Mouse (Mus musculus): ENCODE data around the gene Glrb. TPM values are rescaled to one million over a fixed set of nuclear protein-coding genes. Genes with fewer than 3 reads are reported as not detected.

Gene Glrb
- polyA plus RNA-seq, 1 experiment from 2014 or later = 6.9 TPM

GRCm38 (mm10) chr3:80874690-80875353 is 38.6 kb downstream of the Glrb start:
- no peaks in the 10 kb centered on the region for H3K27me3 ChIP-seq (ENCODE audit: low read depth, poor library complexity, severe bottlenecking)
- no peak overlapping the region for H3K4me3 ChIP-seq
- no peak for DNase-seq (ENCODE audit: low spot score)
- peaks cover 10% of the 10 kb centered on the region; the same call in 1 of the 2 replicates for H3K4me1 ChIP-seq
- H3K27ac ChIP-seq (replicated peaks) = no peak overlapping the region
- 75% methylated on average over 7 of the region's 7 CpGs for WGBS
- no peaks in the 10 kb centered on the region for H3K36me3 ChIP-seq
- no peaks in the 10 kb centered on the region for H3K9me3 ChIP-seq (replicated peaks)

- Histone ChIP-seq H3K27me3 (ENCODE audit: low read depth, poor library complexity, severe bottlenecking) (no peaks in the 10 kb centered on the region), H3K9me3 (replicated peaks) (no peaks in the 10 kb centered on the region), H3K4me1 (peaks cover 10% of the 10 kb centered on the region; the same call in 1 of the 2 replicates), H3K27ac (replicated peaks) (no peak overlapping the region), H3K4me3 (no peak overlapping the region), H3K36me3 (no peaks in the 10 kb centered on the region)
- no peak for DNase-seq (ENCODE audit: low spot score)
- 91% methylated on average over 5 of the region's 5 CpGs for WGBS
Measured at GRCm38 (mm10) chr3:80874081-80874480, 39.4 kb downstream of the Glrb start.

GRCm38 (mm10) chr3:80871472-80872171 is 41.8 kb downstream of the Glrb start:
- no peak for DNase-seq (ENCODE audit: low spot score)
- WGBS = 94% methylated on average over 1 of the region's 1 CpGs

DNA sequence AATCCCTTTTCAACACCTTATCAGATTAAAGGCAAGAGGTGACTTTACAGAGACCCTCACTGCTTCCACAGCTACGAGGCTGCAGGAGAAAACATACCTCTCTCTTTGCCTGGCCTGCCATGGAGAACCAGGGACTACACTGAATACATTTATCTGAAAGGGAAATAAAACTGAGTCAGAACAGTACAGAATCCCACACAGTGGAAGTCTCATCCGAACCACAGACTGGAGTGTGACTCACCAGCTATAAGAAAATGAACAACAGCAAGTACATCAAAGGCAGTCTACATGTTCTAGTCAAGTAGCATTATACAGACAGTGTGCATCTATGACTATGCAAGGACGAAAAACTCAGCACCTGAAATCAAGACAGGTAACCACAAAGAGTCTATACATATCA is 46.1 kb downstream of the Glrb start:
- Histone ChIP-seq H3K36me3 (no peaks in the 10 kb centered on the region), H3K4me1 (peaks cover 7% of the 10 kb centered on the region), H3K27ac (replicated peaks) (no peak overlapping the region), H3K4me3 (no peak overlapping the region), H3K27me3 (ENCODE audit: low read depth, poor library complexity, severe bottlenecking) (no peaks in the 10 kb centered on the region), H3K9me3 (replicated peaks) (no peaks in the 10 kb centered on the region)
- DNase-seq (ENCODE audit: low spot score) = no peak
- 88% methylated on average over 3 of the region's 3 CpGs for WGBS

More at GRCm38 (mm10) chr3:80871472-80872171, 41.8 kb downstream of the Glrb start:
- Histone ChIP-seq H3K27ac (replicated peaks) (no peak overlapping the region), H3K27me3 (ENCODE audit: low read depth, poor library complexity, severe bottlenecking) (no peaks in the 10 kb centered on the region), H3K36me3 (no peaks in the 10 kb centered on the region), H3K4me3 (no peak overlapping the region), H3K9me3 (replicated peaks) (no peaks in the 10 kb centered on the region), H3K4me1 (peaks cover 11% of the 10 kb centered on the region)

- Histone ChIP-seq H3K4me3 (no peak overlapping the region), H3K36me3 (no peaks in the 10 kb centered on the region)
- WGBS = 93% methylated on average over 3 of the region's 3 CpGs
Measured at GRCm38 (mm10) chr3:80852912-80853507, 60.5 kb downstream of the Glrb start.

GRCm38 (mm10) chr3:80850947-80851346 is 62.5 kb downstream of the Glrb start:
- no peaks in the 10 kb centered on the region for H3K4me1 ChIP-seq
- 90% methylated on average over 10 of the region's 10 CpGs for WGBS
- H3K27me3 ChIP-seq (ENCODE audit: low read depth, poor library complexity, severe bottlenecking) = no peaks in the 10 kb centered on the region
- no peak for DNase-seq (ENCODE audit: low spot score)
- no peak overlapping the region for H3K4me3 ChIP-seq
- H3K36me3 ChIP-seq = no peaks in the 10 kb centered on the region
- no peaks in the 10 kb centered on the region for H3K9me3 ChIP-seq (replicated peaks)
- H3K27ac ChIP-seq (replicated peaks) = no peak overlapping the region

More at GRCm38 (mm10) chr3:80852912-80853507, 60.5 kb downstream of the Glrb start:
- H3K27ac ChIP-seq (replicated peaks) = no peak overlapping the region
- no peaks in the 10 kb centered on the region for H3K9me3 ChIP-seq (replicated peaks)
- DNase-seq (ENCODE audit: low spot score) = no peak
- no peaks in the 10 kb centered on the region for H3K27me3 ChIP-seq (ENCODE audit: low read depth, poor library complexity, severe bottlenecking)
- H3K4me1 ChIP-seq = no peaks in the 10 kb centered on the region

DNA sequence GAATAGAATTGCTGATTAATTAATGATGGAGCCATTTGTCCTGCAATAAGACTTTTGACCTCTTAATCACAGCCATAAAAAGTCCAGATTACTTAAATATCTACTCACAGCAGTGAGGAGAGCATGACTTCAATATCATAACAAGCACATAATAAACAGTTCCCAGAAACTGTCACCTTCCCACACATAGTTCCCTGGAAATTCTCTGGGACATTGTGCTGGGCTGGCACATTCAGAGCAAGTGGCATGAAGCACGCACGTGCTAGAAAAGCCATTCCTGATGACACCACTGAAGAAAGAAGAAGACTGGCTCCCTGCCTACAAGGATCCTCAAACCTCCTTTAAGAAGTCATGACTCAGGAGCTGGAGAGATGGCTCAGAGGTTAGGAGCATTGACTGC is 67.8 kb downstream of the Glrb start:
- 83% methylated on average over 2 of the region's 2 CpGs for WGBS
- Histone ChIP-seq H3K4me3 (no peak overlapping the region), H3K4me1 (no peaks in the 10 kb centered on the region), H3K36me3 (no peaks in the 10 kb centered on the region), H3K27me3 (ENCODE audit: low read depth, poor library complexity, severe bottlenecking) (no peaks in the 10 kb centered on the region), H3K9me3 (replicated peaks) (no peaks in the 10 kb centered on the region), H3K27ac (replicated peaks) (no peak overlapping the region)
- no peak for DNase-seq (ENCODE audit: low spot score)

GRCm38 (mm10) chr3:80839845-80840244 is 73.6 kb downstream of the Glrb start:
- Histone ChIP-seq H3K4me1 (no peaks in the 10 kb centered on the region), H3K4me3 (no peak overlapping the region), H3K27me3 (ENCODE audit: low read depth, poor library complexity, severe bottlenecking) (no peaks in the 10 kb centered on the region), H3K9me3 (replicated peaks) (no peaks in the 10 kb centered on the region), H3K27ac (replicated peaks) (no peak overlapping the region), H3K36me3 (no peaks in the 10 kb centered on the region)
- 90% methylated on average over 5 of the region's 5 CpGs for WGBS
- no peak for DNase-seq (ENCODE audit: low spot score)

- Histone ChIP-seq H3K4me3 (no peak overlapping the region), H3K27ac (replicated peaks) (no peak overlapping the region), H3K4me1 (no peaks in the 10 kb centered on the region), H3K27me3 (ENCODE audit: low read depth, poor library complexity, severe bottlenecking) (no peaks in the 10 kb centered on the region), H3K36me3 (no peaks in the 10 kb centered on the region), H3K9me3 (replicated peaks) (no peaks in the 10 kb centered on the region)
- no peak for DNase-seq (ENCODE audit: low spot score)
- 69% methylated on average over 3 of the region's 3 CpGs for WGBS
Measured at GRCm38 (mm10) chr3:80837583-80837982, 75.9 kb downstream of the Glrb start.

- no peak overlapping the region for H3K27ac ChIP-seq (replicated peaks)
- no peak overlapping the region for H3K4me3 ChIP-seq
- 97% methylated on average over 1 of the region's 1 CpGs for WGBS
- H3K36me3 ChIP-seq = no peaks in the 10 kb centered on the region
- no peak for DNase-seq (ENCODE audit: low spot score)
- H3K27me3 ChIP-seq (ENCODE audit: low read depth, poor library complexity, severe bottlenecking) = no peaks in the 10 kb centered on the region
- H3K4me1 ChIP-seq = no peaks in the 10 kb centered on the region
- H3K9me3 ChIP-seq (replicated peaks) = no peaks in the 10 kb centered on the region
Measured at GRCm38 (mm10) chr3:80823975-80824374, 89.5 kb downstream of the Glrb start.

GRCm38 (mm10) chr3:80818619-80819018 is 94.8 kb downstream of the Glrb start:
- Histone ChIP-seq H3K4me3 (no peak overlapping the region), H3K36me3 (no peaks in the 10 kb centered on the region), H3K9me3 (replicated peaks) (no peaks in the 10 kb centered on the region), H3K4me1 (no peaks in the 10 kb centered on the region), H3K27me3 (ENCODE audit: low read depth, poor library complexity, severe bottlenecking) (no peaks in the 10 kb centered on the region), H3K27ac (replicated peaks) (no peak overlapping the region)
- no peak for DNase-seq (ENCODE audit: low spot score)
- WGBS = 95% methylated on average over 1 of the region's 1 CpGs

DNA sequence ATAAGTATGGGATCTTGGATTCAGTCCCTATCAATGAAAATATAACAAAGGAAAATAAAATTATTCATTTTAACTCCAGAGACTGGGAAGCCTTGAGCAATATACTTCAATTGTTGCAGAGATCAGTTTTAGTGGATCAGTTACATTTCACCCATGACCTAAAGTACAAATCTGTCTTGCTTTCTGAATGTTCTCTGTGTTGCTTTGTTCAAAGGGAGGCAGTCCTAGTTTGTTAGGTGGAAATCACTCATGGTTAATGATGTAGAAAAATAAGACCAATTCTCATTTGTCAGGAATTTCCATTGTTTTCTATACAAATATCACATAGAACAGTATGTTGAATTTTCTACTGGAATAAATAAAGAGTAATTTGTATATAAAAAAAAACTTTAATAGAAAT is 99.7 kb downstream of the Glrb start:
- Histone ChIP-seq H3K9me3 (replicated peaks) (no peaks in the 10 kb centered on the region), H3K4me1 (no peaks in the 10 kb centered on the region), H3K27me3 (ENCODE audit: low read depth, poor library complexity, severe bottlenecking) (no peaks in the 10 kb centered on the region), H3K27ac (replicated peaks) (no peak overlapping the region), H3K4me3 (no peak overlapping the region), H3K36me3 (no peaks in the 10 kb centered on the region)
- DNase-seq (ENCODE audit: low spot score) = no peak

GRCm38 (mm10) chr3:80812237-80812636 is 101.2 kb downstream of the Glrb start:
- no peaks in the 10 kb centered on the region for H3K36me3 ChIP-seq
- H3K27me3 ChIP-seq (ENCODE audit: low read depth, poor library complexity, severe bottlenecking) = no peaks in the 10 kb centered on the region
- no peak overlapping the region for H3K27ac ChIP-seq (replicated peaks)
- H3K4me1 ChIP-seq = no peaks in the 10 kb centered on the region
- H3K4me3 ChIP-seq = no peak overlapping the region
- WGBS = 86% methylated on average over 3 of the region's 3 CpGs
- H3K9me3 ChIP-seq (replicated peaks) = no peaks in the 10 kb centered on the region
- no peak for DNase-seq (ENCODE audit: low spot score)
